Mouse (Mus musculus): ENCODE measurements around the gene Metrnl.
A peak's percentile ranks its signal among the peaks of the same experiment; 100 is the strongest.

Gene Metrnl

GRCm38 (mm10) chr11:121685491-121686001 is 15.8 kb upstream of the Metrnl start:
- DNase-seq (ENCODE audit: low read depth, low spot score), result no peak

DNA sequence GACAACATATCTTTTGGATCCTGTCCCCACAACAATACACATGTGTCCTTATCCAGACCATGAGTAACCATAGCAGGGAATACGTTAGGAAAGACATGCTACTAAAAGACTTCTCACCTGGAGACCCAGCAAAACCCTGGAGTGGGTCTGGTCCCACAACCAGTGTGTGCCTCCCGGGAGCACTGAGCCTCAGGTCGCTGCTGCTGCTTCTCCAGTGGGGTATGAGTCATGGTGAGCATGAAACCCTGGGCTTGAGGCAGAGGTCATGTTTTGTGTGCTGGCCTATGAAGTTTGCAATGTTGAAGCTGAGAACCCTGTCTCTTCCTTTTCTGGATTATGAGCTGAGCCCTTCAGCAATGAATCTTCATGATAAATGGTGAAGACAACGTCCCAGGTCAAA is 15.3 kb upstream of the Metrnl start:
- DNase-seq (ENCODE audit: low read depth, low spot score), result no peak

DNA sequence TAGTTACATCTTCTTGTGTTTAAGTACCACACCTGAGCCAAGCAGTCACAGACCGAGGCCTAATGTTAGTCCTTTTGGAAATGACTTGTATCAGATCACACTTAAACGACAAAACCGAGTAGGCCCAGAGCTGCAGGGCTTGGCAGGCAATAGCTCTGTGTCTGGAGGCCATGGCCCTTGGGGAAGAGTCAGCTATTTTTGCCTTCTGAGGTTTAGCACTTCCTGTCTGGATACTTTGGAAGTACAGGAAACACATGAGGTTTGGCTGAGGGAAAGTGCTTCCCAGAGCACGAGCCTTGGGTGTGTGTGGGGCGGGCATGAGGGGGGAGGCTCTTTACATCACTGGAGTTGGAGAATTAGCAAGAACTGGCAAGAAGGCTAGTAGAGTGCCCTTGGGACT is 14.7 kb upstream of the Metrnl start:
- no peak for DNase-seq (ENCODE audit: low read depth, low spot score)

GRCm38 (mm10) chr11:121688024-121688423 is 13.3 kb upstream of the Metrnl start:
- no peak for DNase-seq (ENCODE audit: low read depth, low spot score)

DNA sequence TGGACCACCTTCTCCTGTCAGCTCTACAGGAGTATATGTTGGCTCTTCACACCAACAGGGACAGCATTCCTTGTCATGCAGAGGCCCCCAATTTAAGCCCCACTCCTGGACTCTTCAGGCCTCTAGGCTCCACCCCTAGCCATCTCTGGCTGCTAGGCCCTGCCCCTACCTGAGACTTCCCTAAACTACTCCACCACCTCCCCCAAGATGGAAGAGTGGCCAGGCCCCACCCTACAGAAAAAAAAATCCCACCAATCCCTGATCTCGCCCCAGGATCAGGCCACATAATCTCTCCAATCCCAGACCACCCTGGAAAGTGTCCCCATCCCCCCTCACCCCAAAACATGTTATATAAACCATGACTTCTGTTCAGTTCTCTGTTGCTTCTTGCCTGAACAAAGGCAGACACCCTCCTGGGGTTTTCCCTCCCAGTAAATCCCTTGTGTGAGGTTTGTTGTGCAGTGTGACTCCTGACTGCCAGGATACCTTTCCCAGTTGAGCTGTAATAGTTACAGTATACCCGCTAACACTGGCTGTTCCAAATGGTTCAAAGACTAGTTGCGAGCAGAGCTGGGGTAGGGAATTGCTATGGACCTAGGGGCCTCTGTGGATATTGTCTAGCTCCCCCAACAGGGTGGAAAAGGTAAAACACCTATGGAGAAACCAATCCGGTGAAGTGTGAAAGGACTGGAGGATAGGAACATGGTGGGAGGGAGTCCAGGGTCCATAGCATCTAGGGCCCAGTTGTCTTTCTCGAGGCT is 5.9 kb upstream of the Metrnl start:
- DNase-seq (ENCODE audit: low read depth, low spot score), result no peak

DNA sequence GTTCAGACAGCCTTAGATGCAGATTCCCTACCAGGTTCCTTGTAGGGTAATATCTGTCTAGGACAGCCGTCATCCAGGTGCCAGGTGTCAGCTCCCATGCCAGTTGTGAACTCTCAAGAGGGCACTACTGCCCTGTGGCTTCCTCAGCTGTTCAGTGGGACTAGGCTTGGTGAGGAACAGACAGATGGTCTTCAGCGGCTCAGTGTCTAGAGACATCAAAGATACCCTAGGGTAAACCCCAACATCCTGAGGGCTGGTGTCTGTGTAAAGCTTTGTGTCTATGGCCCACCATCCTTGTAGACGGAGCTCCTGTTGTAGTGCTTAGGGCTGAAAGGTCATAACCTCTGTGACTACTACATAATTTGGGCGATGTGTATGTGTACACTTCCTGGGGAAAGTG is 4.1 kb upstream of the Metrnl start:
- no peak for DNase-seq (ENCODE audit: low read depth, low spot score)

GRCm38 (mm10) chr11:121698381-121698955 is 2.9 kb upstream of the Metrnl start:
- DNase-seq (ENCODE audit: low read depth, low spot score), result no peak

DNA sequence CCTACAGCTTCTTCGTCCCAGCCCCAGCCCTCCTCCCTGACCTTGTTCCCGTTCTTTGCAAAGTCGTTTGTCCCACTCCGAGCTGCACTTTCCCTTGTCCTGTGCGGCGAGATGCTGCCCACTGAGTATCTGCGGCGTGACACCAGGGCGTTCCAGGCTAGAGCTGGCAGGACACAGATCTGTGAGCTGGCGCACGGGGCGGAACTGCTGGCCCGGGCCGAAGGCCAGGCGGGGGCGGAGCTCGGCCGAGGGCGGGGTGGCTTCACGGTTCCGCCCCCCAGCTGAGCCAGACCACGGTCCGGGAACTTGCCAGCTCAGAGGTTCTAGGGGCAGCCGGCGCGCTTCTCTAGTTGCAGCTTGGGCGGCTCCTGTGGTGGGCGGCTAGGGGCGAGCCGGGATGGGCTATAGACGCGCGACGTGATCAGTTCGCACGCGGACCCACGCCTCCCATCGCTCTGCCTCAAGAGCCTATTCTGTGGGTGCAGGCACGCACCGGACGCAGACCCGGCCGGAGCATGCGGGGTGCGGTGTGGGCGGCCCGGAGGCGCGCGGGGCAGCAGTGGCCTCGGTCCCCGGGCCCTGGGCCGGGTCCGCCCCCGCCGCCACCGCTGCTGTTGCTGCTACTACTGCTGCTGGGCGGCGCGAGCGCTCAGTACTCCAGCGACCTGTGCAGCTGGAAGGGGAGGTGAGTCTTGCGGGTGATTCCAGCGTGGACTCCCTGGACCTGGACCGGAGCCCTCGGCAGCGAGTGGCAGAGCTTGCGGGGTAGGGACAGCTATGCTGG is 959 bp downstream of the Metrnl start:
- peak; percentile 46 for DNase-seq (ENCODE audit: low read depth, low spot score)

DNA sequence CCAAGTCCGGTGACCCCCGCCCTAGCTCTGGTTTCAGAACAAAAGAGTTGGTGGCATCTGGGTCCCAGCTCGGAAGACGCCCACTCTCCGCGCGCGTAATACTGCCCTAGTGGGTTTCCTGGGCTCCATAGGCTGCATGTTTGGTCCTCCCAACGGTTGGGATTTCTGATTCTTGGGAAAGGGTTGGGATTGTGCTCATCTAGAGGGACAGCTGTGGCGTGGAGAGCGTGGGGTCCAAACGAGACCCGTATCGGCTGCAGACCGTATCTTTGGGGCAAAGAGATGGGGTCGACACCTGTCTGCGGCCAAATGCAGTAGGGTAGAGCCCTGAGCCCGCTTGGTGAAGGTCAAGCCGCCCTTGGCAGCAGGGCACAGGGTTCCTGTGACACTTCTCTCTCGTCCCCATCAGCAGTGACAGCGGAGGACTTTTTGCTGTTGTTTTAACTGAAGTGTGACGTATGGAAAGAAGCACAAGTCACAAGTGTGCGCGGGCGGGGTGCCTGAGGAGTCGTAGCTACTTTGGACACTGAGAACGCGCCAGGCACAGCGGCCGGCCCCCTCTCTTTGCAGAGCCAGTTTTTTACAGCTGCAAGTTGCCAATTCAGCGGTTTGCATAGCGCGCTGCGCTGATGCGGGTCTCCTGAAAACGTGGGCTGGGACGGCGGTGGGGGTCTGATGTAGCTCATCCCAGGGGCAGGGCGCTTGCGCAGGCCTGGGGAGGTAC is 1.7 kb downstream of the Metrnl start:
- DNase-seq (ENCODE audit: low read depth, low spot score), result no peak

DNA sequence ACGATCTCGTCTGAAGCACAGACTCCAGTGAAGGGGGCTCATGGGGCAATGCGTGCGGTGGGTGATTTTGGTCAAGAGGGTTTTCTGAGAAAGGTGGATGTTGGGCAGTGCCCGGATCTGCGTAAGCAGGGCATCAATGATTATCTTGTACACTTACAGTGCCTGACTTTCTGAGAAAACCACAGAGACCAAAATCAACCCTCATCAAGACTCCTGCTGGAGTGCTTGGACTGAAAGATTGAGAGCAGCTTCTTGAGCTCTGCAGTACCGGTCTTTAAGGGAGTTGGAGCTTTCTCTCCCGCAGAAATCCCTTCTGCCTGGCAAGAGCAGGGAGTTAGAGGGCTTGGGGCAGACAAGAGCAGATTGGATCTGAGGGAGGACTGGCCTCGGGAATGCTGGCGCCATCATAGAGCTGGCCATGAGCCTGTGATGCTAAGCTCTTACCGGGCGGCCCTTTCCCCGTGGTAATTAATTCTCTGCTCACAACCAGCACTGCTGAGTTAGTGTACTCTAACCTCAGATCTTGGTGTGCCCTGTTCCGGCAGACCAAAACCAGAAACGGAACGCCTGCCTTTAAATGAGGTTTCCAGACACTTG is 2.4 kb downstream of the Metrnl start:
- no peak for DNase-seq (ENCODE audit: low read depth, low spot score)

DNA sequence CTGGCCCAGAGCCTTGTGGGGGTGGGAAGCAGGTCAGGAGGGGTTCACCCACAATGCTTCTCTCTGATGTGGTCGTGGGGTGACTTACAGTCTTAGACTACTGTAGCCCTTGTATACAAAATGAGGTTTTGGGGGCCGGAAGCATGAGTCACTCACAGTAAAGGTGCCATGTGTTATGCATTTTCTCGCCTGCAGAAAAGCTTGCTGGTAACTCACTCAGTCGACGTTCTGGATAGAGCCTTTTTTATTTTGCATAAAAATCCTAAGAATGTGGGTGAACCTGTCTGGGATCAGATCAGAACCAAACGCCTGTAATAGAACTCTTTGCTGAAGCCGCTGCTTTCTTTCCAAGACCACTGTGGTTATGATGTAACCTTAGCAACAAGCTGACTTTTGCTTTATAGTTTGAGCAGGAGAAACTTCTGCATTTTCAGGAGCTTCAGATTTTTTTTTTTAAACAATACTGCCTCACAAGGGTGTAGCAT is 5.2 kb downstream of the Metrnl start:
- no peak for DNase-seq (ENCODE audit: low read depth, low spot score)

- no peak for DNase-seq (ENCODE audit: low read depth, low spot score)
These were observed 7.9 kb downstream of the Metrnl start for GRCm38 (mm10) chr11:121709278-121709677.

DNA sequence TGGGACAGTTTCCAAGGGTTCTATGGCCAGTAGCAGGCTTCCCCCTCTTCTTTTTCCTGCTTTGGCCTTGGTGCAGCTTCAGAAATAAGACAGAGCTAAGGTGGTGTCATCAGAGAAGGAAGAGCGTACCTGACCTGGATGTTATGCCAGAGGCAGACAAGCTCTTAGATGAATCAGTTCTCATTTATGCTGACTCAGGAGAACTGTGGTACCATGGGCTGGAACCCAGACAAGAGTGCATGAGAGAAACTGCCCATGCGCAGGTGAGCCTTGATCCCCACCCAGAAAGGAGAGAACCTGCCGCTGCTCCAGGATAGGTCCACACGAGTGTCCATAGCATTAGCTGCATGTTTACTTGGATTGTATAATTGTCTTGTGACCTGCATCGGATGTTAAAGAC is 8.9 kb downstream of the Metrnl start:
- no peak for DNase-seq (ENCODE audit: low read depth, low spot score)

DNA sequence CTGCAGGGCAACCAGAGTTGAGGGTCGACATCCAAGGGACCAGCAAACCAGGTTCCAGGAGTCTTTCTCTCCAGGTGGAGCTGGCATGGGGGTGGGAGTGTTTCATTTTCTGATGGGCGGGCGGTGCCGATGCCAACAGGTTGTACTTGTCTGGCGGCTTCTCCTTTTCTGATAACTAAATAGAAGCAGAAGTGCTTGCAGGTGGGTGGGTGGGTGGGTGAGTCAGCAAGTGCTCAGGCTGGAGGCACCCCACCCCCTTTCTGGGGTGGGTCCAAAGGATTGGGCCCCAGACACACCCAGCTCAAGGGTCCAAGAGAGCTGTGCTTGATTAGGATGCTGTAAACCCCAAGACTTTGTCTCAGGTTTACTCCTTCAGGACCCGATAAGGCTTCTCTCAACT is 11.6 kb downstream of the Metrnl start:
- no peak for DNase-seq (ENCODE audit: low read depth, low spot score)

GRCm38 (mm10) chr11:121713569-121713968 is 12.2 kb downstream of the Metrnl start:
- no peak for DNase-seq (ENCODE audit: low read depth, low spot score)

GRCm38 (mm10) chr11:121714745-121715485 is 13.6 kb downstream of the Metrnl start:
- DNase-seq (ENCODE audit: low read depth, low spot score), result no peak

DNA sequence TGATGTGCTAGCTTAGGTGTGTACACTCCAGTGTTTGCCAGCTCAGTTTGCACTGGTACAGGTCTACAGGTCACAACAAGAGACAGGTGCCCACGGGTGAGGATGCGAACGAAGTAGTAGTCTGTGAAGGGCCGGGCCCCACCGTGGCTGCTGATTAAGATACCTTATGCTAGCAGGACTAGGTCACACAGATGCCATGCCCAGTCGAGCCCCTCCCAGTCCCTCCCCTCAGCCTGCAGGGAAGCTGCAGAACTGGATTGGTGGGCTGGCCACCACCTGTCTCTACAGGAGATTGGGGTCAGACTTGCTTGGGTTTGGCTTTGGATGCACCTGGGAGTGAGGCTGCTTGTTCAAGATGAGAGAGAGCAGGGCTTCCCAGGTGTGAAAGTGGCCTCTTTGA is 16.4 kb downstream of the Metrnl start:
- no peak for DNase-seq (ENCODE audit: low read depth, low spot score)

DNA sequence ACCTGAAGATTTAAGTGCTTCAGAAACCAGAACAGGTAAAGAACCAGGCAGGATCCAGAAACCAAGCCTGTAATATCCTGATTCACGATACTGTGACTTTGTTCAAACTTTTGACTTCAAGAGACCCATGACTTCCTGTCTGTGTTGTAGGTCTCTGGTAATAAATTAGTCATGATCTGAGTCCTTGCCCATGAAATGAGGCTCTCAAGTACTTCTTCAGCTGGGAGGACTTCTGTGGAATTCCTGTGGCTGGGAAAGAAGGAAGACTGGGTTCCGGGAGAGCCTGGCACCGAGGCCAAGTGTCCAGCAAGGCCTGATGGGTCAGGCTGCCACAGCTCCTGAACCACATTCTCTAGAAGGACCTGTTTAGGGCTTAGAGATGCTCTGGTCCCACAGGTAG is 19.4 kb downstream of the Metrnl start:
- DNase-seq (ENCODE audit: low read depth, low spot score), result no peak

DNA sequence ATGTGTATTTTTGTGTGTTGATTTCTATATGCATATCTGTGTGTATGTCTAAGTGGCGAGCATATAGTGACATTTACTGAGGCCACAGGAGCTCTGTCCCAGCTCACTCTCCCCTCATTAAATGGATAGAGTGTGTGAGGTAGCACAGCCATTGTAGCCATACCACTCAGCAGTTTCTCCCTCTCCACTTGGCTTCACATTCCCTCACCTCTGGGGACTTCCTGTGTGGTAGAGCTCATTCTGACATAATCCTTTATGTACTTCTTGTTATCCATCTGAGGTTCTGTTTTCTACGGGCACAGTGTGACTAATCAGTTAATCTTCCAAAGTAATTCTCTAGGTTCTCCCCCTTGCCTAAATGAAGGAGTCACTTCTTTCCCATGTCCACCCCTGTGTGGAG is 21.1 kb downstream of the Metrnl start:
- no peak for DNase-seq (ENCODE audit: low read depth, low spot score)

- DNase-seq (ENCODE audit: low read depth, low spot score), result no peak
These were observed 25.3 kb downstream of the Metrnl start for GRCm38 (mm10) chr11:121726625-121727024.

DNA sequence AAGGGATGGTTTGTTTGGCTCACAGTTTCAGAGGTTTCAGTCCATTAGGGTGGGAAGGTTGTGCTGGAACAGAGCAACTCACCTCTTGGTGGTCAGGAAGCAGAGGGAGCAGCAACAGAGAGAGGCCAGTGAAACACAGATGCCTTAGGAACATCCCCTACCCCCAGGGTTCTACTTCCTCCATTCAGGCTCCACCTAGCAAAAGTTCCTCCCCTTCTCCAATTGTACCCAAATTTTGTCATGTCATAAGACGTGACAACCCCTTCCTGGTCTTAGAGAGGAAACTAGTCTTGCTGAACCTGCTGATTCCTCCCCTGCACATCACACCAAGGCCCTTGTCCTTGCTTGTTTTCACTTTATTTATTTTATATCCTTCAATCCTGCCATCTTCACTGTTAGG is 32.8 kb downstream of the Metrnl start:
- DNase-seq (ENCODE audit: low read depth, low spot score), result no peak

Data from retina, postnatal 7 days (tissue).